Mouse (Mus musculus): Measurements from ENCODE around the gene Hmgb1.

DNA sequence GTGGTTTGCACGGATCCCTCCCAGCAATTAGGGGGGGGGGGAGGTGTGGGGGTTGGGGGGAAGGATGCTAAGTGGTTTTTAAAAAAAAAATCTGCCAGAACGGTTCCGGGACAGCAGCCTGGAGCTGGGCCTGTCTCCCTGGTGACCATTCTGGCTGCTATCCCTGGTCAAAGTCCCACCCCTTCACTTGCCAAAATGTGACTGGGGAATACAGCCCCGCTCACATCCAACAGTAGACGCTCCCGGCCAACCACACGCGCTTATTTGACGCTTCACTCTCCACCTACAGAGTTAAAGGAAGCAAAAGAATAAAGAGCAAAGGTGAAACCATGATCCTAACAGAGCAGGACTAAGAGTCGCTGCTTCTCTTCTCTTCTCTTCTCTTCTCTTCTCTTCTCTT is 146.6 kb downstream of the Hmgb1 start:
- TF ChIP-seq CTCF (IDR thresholded peaks at IDR 0.05; ENCODE audit: extremely low read depth, insufficient read depth, insufficient read length, insufficient replicate concordance), result no peak
- TF ChIP-seq POLR2A (IDR thresholded peaks at IDR 0.05; ENCODE audit: low read depth, low read length), result no peak
